Mouse (Mus musculus) heart, embryonic 11.5 days (tissue): ENCODE data around the gene Gabpb2. TPM values are rescaled to one million over a fixed set of nuclear protein-coding genes. Genes with fewer than 3 reads are reported as not detected.

Source experiments
- ATAC-seq: fragments of 200-750 bp; cut with Nextera tagmentation; replicated peaks from 2 replicates; pipeline ENCODE4 v1.8.0; 2017; ENCODE audit warnings: moderate library complexity; ENCODE audit not compliant: insufficient number of reproducible peaks, low FRiP score, low TSS enrichment
- H3K27ac ChIP-seq: fragments of 300-500 bp; sonication (generic); 2 replicates; pipeline ENCODE4 v1.5.1; 2014; ENCODE audit warnings: mild to moderate bottlenecking, low read depth, low read length
- H3K27me3 ChIP-seq: fragments of 300-500 bp; sonication (generic); 2 replicates; pipeline ENCODE4 v1.6.1; 2014; ENCODE audit warnings: mild to moderate bottlenecking, low read length, mixed read lengths; ENCODE audit not compliant: control insufficient read depth, insufficient read depth
- H3K36me3 ChIP-seq: fragments of 300-500 bp; sonication (generic); 2 replicates; pipeline ENCODE4 v1.6.1; 2014; ENCODE audit warnings: mild to moderate bottlenecking, low read length, moderate library complexity, mixed read lengths; ENCODE audit not compliant: control insufficient read depth, insufficient read depth
- H3K4me1 ChIP-seq: fragments of 300-500 bp; sonication (generic); 2 replicates; pipeline ENCODE4 v1.6.1; 2014; ENCODE audit warnings: low read length; ENCODE audit not compliant: control insufficient read depth, insufficient read depth
- H3K4me2 ChIP-seq: fragments of 300-500 bp; sonication (generic); 2 replicates; pipeline ENCODE4 v1.6.1; 2014; ENCODE audit warnings: mild to moderate bottlenecking, moderate library complexity
- H3K4me3 ChIP-seq: fragments of 300-500 bp; sonication (generic); 2 replicates; pipeline ENCODE4 v1.5.1; 2014; ENCODE audit warnings: low read depth, low read length
- H3K9ac ChIP-seq: fragments of 300-500 bp; sonication (generic); 2 replicates; pipeline ENCODE4 v1.6.1; 2014; ENCODE audit warnings: mild to moderate bottlenecking, low read depth, low read length, moderate library complexity
- H3K9me3 ChIP-seq: fragments of 300-500 bp; sonication (generic); replicated peaks from 2 replicates; pipeline ENCODE4 v1.6.1; 2016; ENCODE audit warnings: low read length; ENCODE audit not compliant: control insufficient read depth
- WGBS: fragments of 180-500 bp; shearing (Covaris S2); extraction: QIAGEN DNeasy Blood & Tissue Kit; methylation state at CpG from one replicate; pipeline ENCODE4 v1.1.7; 2014; ENCODE audit not compliant: insufficient replicate concordance; 5-methylcytosine and 5-hydroxymethylcytosine counted together
- polyA plus RNA-seq: library from polyadenylated mRNA; unstranded; fragments of >200 nt; fragmentation: Nextera tagmentation; extraction: Ambion mirVana; gene quantifications from 2 replicates; pipeline ENCODE4 v1.2.1, GENCODE M21; 2014

Gene Gabpb2
- polyA plus RNA-seq, 1 experiment from 2014 or later: 7.2 TPM

DNA sequence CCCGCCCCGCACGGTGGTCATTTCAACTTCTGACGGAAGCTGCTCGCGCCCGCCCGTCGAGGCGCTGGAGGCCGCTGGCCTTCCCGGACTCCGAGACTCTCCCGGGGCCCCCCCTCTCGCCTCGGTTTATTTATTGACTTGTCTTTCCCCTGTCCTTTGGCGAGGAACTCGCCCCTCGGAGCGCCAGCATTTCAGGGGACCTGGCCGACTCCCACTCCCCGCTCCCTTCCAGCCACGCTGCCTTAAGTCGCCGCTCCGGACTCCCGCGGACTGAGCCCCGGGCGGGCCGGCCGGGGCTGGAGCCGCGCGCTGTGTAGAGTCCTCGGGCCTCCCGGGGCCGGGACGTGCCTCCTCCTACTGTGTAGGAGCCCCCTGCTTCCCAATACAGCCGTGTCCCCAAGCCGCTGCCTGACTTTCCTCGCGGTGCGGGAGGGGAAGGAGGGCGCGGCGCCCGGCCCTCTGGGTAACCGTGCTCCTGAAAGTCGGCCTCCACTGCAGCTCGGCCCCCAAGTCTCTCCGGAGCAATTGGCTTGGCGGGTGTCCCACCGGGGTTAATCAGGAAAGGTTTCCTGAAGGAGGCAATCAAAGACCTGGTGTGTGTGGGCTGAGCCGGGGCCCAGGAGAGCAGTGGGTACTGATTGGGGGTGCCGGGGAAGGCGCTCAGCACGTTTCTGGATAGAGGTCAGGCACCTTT is 44.3 kb downstream of the Gabpb2 start:
- Histone ChIP-seq H3K27ac (no peak overlapping the region), H3K36me3 (peaks cover 4% of the 10 kb centered on the region; the same call in 1 of the 2 replicates), H3K4me3 (peak overlapping the region; percentile 38), H3K9me3 (no peaks in the 10 kb centered on the region), H3K27me3 (peaks cover 38% of the 10 kb centered on the region), H3K4me2 (peak overlapping the region; percentile 64), H3K4me1 (no peaks in the 10 kb centered on the region; the same call in 1 of the 2 replicates), H3K9ac (no peak overlapping the region; the same call in 1 of the 2 replicates)
- ATAC-seq: peak; percentile 38; the same call in 1 of the 2 replicates
- WGBS: 3% methylated on average over 55 of the region's 58 CpGs

DNA sequence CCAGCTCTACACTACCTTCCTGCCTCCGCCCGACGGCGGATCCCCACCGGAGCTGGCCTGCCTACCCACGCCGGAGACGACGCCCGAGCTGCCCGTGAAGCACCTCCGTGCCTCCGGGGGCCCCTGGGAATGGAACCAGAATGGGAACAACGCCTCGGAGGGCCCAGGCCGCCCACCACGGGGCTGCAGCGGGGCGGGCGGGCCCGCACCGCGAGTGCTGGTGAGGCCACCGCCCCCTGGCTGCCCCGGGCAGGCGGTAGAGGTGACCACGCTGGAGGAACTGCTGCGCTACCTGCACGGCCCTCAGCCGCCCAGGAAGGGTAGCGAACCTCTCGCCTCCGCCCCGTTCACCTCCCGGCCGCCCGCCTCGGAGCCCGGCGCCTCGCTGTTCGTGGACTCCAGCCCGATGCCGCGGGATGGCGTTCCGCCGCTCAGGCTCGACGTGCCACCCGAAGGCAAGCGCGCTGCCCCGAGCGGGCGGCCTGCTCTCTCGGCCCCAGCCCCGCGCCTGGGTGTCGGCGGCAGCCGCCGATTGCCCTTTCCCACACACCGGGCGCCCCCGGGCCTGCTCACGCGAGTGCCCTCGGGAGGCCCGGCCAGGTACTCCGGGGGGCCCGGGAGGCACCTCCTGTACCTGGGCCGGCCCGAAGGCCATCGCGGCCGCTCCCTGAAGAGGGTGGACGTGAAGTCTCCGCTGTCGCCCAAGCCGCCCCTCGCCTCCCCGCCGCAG is 45.0 kb downstream of the Gabpb2 start:
- H3K4me3 ChIP-seq: peak overlapping the region; percentile 38

DNA sequence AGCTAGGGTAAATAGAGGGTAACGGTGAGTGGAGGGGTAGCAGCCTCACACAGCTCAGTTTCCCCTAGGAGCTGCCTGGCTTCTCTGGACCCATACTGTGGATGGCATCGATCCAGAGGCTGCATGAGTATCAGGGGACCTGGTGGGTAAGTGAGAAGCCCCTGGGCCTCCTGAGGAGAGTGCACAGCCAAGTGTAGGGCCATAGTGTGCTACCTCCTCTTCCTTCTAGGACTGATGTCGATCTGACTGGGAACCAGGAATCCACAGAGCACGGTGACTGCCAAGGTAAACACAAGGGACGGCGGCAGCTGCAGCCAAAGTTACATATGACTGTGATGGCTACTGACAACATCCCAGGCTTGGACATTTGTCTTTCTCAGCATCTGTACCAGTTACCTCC is 46.6 kb downstream of the Gabpb2 start:
- Histone ChIP-seq H3K4me1 (no peaks in the 10 kb centered on the region; the same call in 1 of the 2 replicates), H3K4me2 (no peak overlapping the region), H3K9me3 (no peaks in the 10 kb centered on the region), H3K27me3 (peaks cover 38% of the 10 kb centered on the region), H3K27ac (no peak overlapping the region), H3K36me3 (peaks cover 6% of the 10 kb centered on the region), H3K4me3 (no peak overlapping the region), H3K9ac (no peak overlapping the region)
- no peak for ATAC-seq
- 60% methylated on average over 6 of the region's 6 CpGs for WGBS

More for the DNA sequence above, 45.0 kb downstream of the Gabpb2 start:
- H3K36me3 ChIP-seq: peaks cover 4% of the 10 kb centered on the region; the same call in 1 of the 2 replicates
- 15% methylated on average over 73 of the region's 84 CpGs for WGBS
- no peak overlapping the region for H3K9ac ChIP-seq
- peak overlapping the region; percentile 64 for H3K4me2 ChIP-seq
- H3K9me3 ChIP-seq: no peaks in the 10 kb centered on the region
- H3K4me1 ChIP-seq: no peaks in the 10 kb centered on the region; the same call in 1 of the 2 replicates
- ATAC-seq: no peak
- peaks cover 38% of the 10 kb centered on the region for H3K27me3 ChIP-seq
- H3K27ac ChIP-seq: no peak overlapping the region

GRCm38 (mm10) chr3:95169996-95170395 is 47.7 kb downstream of the Gabpb2 start:
- no peaks in the 10 kb centered on the region for H3K9me3 ChIP-seq
- H3K36me3 ChIP-seq: peaks cover 6% of the 10 kb centered on the region
- no peak for ATAC-seq
- WGBS: 79% methylated on average over 10 of the region's 10 CpGs
- no peak overlapping the region for H3K27ac ChIP-seq
- no peak overlapping the region for H3K9ac ChIP-seq
- no peak overlapping the region for H3K4me3 ChIP-seq
- peaks cover 38% of the 10 kb centered on the region for H3K27me3 ChIP-seq
- no peaks in the 10 kb centered on the region; the same call in 1 of the 2 replicates for H3K4me1 ChIP-seq
- H3K4me2 ChIP-seq: no peak overlapping the region

DNA sequence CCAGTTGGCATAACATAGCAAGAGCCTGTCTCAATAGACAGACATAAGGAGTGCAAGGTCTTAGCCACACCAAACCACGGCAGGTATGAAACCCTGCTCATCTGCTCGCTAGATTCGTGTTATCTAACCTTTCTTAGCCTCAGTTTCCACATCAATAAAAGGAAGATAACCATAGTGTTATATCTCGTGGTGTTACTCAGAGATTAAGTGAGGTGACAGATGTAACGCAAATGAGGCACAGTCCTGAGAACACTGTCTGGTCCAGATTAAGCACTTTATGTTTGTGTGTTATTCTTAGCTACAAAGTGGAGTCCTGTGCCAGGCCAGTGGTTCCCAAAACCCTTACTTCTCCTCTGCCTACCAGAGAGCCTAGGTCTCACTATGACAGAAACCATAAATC is 52.9 kb downstream of the Gabpb2 start:
- ATAC-seq: no peak
- no peak overlapping the region for H3K9ac ChIP-seq
- H3K9me3 ChIP-seq: no peaks in the 10 kb centered on the region
- H3K4me3 ChIP-seq: no peak overlapping the region
- peaks cover 9% of the 10 kb centered on the region for H3K27me3 ChIP-seq
- H3K4me1 ChIP-seq: peaks cover 26% of the 10 kb centered on the region
- H3K36me3 ChIP-seq: peaks cover 6% of the 10 kb centered on the region
- no peak overlapping the region for H3K4me2 ChIP-seq
- WGBS: 58% methylated on average over 5 of the region's 5 CpGs
- no peak overlapping the region for H3K27ac ChIP-seq

GRCm38 (mm10) chr3:95164256-95164550 is 53.5 kb downstream of the Gabpb2 start:
- Histone ChIP-seq H3K4me1 (peaks cover 29% of the 10 kb centered on the region), H3K36me3 (peaks cover 3% of the 10 kb centered on the region), H3K27ac (no peak overlapping the region), H3K27me3 (peaks cover 7% of the 10 kb centered on the region), H3K4me3 (no peak overlapping the region), H3K4me2 (no peak overlapping the region), H3K9ac (no peak overlapping the region), H3K9me3 (no peaks in the 10 kb centered on the region)
- WGBS: 59% methylated on average over 4 of the region's 5 CpGs
- ATAC-seq: no peak

GRCm38 (mm10) chr3:95163419-95164255 is 54.1 kb downstream of the Gabpb2 start:
- Histone ChIP-seq H3K4me2 (peak overlapping the region; percentile 27; the same call in 1 of the 2 replicates), H3K27ac (no peak overlapping the region), H3K36me3 (peaks cover 2% of the 10 kb centered on the region; the same call in 1 of the 2 replicates), H3K9me3 (no peaks in the 10 kb centered on the region), H3K9ac (no peak overlapping the region), H3K4me3 (no peak overlapping the region), H3K27me3 (peaks cover 9% of the 10 kb centered on the region), H3K4me1 (peaks cover 29% of the 10 kb centered on the region)
- no peak for ATAC-seq
- WGBS: 47% methylated on average over 11 of the region's 11 CpGs

- no peaks in the 10 kb centered on the region for H3K9me3 ChIP-seq
- no peak overlapping the region; the same call in 1 of the 2 replicates for H3K4me2 ChIP-seq
- H3K36me3 ChIP-seq: peaks cover 2% of the 10 kb centered on the region; the same call in 1 of the 2 replicates
- no peak for ATAC-seq
- WGBS: 29% methylated on average over 2 of the region's 2 CpGs
- H3K27me3 ChIP-seq: peaks cover 9% of the 10 kb centered on the region
- H3K9ac ChIP-seq: no peak overlapping the region
- peaks cover 29% of the 10 kb centered on the region for H3K4me1 ChIP-seq
- H3K27ac ChIP-seq: no peak overlapping the region
- 0 out of 2 replicates have a peak overlapping the region, but pooled peaks have one; percentile 12 for H3K4me3 ChIP-seq
Observed at GRCm38 (mm10) chr3:95162345-95162628, 55.4 kb downstream of the Gabpb2 start.
